Mouse (Mus musculus) myocyte (in vitro differentiated cells): ENCODE data around the gene Clstn2.

Source experiments
- CEBPB ChIP-seq: IDR thresholded peaks from 2 replicates; pipeline ENCODE4 v1.6.1; 2011; ENCODE audit warnings: mild to moderate bottlenecking, moderate library complexity; ENCODE audit not compliant: poor library complexity, insufficient read depth, severe bottlenecking
- MAX ChIP-seq: IDR thresholded peaks from one replicate; pipeline ENCODE4 v1.6.1; 2011; ENCODE audit warnings: low read depth, mild to moderate bottlenecking, control low read depth
- MYOD1 ChIP-seq, 3 experiments: IDR thresholded peaks; one replicate each; pipeline ENCODE4 v1.6.1; 2011; ENCODE audit warnings: control low read depth in 2 of 3, low read depth in 2 of 3, mild to moderate bottlenecking in 2 of 3, moderate library complexity in 1 of 3; ENCODE audit not compliant: insufficient read length in 2 of 3, control insufficient read depth in 1 of 3
- MYOG ChIP-seq, 3 experiments: IDR thresholded peaks; one replicate each; pipeline ENCODE4 v1.6.1; 2011; ENCODE audit warnings: control low read depth in 2 of 3, low read depth in 2 of 3, mild to moderate bottlenecking in 2 of 3; ENCODE audit not compliant: insufficient read length in 2 of 3, control insufficient read depth in 1 of 3, insufficient read depth in 1 of 3
- POLR2A ChIP-seq: IDR thresholded peaks from one replicate; pipeline ENCODE4 v1.6.1; 2011; ENCODE audit warnings: low read depth, mild to moderate bottlenecking, control low read depth, moderate library complexity; ENCODE audit not compliant: insufficient read length
- POLR2AphosphoS2 ChIP-seq: IDR thresholded peaks from one replicate; pipeline ENCODE4 v1.6.1; 2011; ENCODE audit warnings: low read depth, control low read depth; ENCODE audit not compliant: insufficient read length
- REST ChIP-seq: IDR thresholded peaks from one replicate; pipeline ENCODE4 v1.6.1; 2011; ENCODE audit warnings: mild to moderate bottlenecking, control low read depth, moderate library complexity; ENCODE audit not compliant: insufficient read depth, insufficient read length
- TCF12 ChIP-seq: IDR thresholded peaks from one replicate; pipeline ENCODE4 v1.6.1; 2011; ENCODE audit warnings: mild to moderate bottlenecking, control low read depth; ENCODE audit not compliant: poor library complexity, insufficient read depth, severe bottlenecking
- USF1 ChIP-seq: IDR thresholded peaks from one replicate; pipeline ENCODE4 v1.6.1; 2011; ENCODE audit warnings: low read depth, mild to moderate bottlenecking, control low read depth, moderate library complexity

DNA sequence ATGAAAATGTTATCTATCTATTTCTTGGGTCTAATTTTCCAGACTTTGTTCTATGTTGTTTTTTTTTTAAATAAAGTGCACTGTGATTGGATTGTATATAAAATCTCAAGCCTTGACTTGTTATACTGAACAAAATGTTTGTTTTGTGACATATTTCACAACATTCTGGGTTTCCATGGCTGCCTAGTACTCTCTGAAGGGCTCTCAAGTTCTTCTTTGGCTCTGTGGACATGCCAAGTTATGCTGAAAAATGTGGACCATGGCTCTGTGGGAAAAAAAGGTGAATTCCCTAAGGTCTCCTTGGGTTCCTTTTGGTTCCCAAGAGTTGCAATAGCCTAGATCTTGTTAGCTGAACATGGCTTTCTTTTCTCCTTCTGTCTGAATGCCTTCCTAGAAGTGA is 353.1 kb downstream of the Clstn2 start:
- TF ChIP-seq MAX (no peak), CEBPB (no peak), MYOD1 (IDR thresholded peaks at IDR 0.05; ENCODE audit: control insufficient read depth in 1 of 3, insufficient read length in 2 of 3, low read depth in 2 of 3) (no peak), POLR2A (no peak), USF1 (no peak), REST (no peak), MYOG (IDR thresholded peaks at IDR 0.05; ENCODE audit: control insufficient read depth in 1 of 3, insufficient read depth in 1 of 3, insufficient read length in 2 of 3, low read depth in 2 of 3) (no peak), POLR2AphosphoS2 (no peak), TCF12 (no peak)
